Mouse (Mus musculus): ENCODE results near the gene Gm3336. TPM values are rescaled to one million over a fixed set of nuclear protein-coding genes. Genes with fewer than 3 reads are reported as not detected.

The Gm3336 gene
- total RNA-seq, 2 experiments from 2014 or later = not detected

Other genes starting within 250 kb of the Gm3336 start
- 8.4 and 9.5 TPM in 2 replicates for gene Klhl26, start 241.6 kb upstream of the Gm3336 start, total RNA-seq (2014; fragmentation: Nextera tagmentation)
- gene Klhl26, start 241.6 kb upstream of the Gm3336 start, total RNA-seq (2017) = 6.0 and 8.2 TPM in 2 replicates
- gene Tmem59l, start 231.2 kb upstream of the Gm3336 start, total RNA-seq (2014; fragmentation: Nextera tagmentation) = not detected in 2 replicates
- not detected in 2 replicates for gene Tmem59l, start 231.2 kb upstream of the Gm3336 start, total RNA-seq (2017)
- gene Crlf1, start 225.4 kb upstream of the Gm3336 start, total RNA-seq (2014; fragmentation: Nextera tagmentation) = 0.30 and 2.3 TPM in 2 replicates
- not detected in 2 replicates for gene Crlf1, start 225.4 kb upstream of the Gm3336 start, total RNA-seq (2017)
- 53.5 and 57.0 TPM in 2 replicates for gene Rex1bd, start 211.8 kb upstream of the Gm3336 start, total RNA-seq (2014; fragmentation: Nextera tagmentation)
- gene Rex1bd, start 211.8 kb upstream of the Gm3336 start, total RNA-seq (2017) = 25.8 and 48.7 TPM in 2 replicates
- 2,751 and 3,393 TPM in 2 replicates for gene Uba52, start 207.7 kb upstream of the Gm3336 start, total RNA-seq (2014; fragmentation: Nextera tagmentation)
- 4,463 and 5,230 TPM in 2 replicates for gene Uba52, start 207.7 kb upstream of the Gm3336 start, total RNA-seq (2017)
- 140 and 265 TPM in 2 replicates for gene Fkbp8, start 190.8 kb upstream of the Gm3336 start, total RNA-seq (2014; fragmentation: Nextera tagmentation)
- gene Fkbp8, start 190.8 kb upstream of the Gm3336 start, total RNA-seq (2017) = 172 and 176 TPM in 2 replicates
- 78.1 and 81.8 TPM in 2 replicates for gene Kxd1, start 190.6 kb upstream of the Gm3336 start, total RNA-seq (2014; fragmentation: Nextera tagmentation)
- 65.5 and 93.7 TPM in 2 replicates for gene Kxd1, start 190.6 kb upstream of the Gm3336 start, total RNA-seq (2017)
- 14.7 and 22.0 TPM in 2 replicates for gene Ell, start 179.1 kb upstream of the Gm3336 start, total RNA-seq (2014; fragmentation: Nextera tagmentation)
- gene Ell, start 179.1 kb upstream of the Gm3336 start, total RNA-seq (2017) = 7.9 and 10.7 TPM in 2 replicates
- gene Isyna1, start 124.2 kb upstream of the Gm3336 start, total RNA-seq (2014; fragmentation: Nextera tagmentation) = 74.1 and 91.0 TPM in 2 replicates
- 36.5 and 51.5 TPM in 2 replicates for gene Isyna1, start 124.2 kb upstream of the Gm3336 start, total RNA-seq (2017)
- gene Ssbp4, start 109.7 kb upstream of the Gm3336 start, total RNA-seq (2014; fragmentation: Nextera tagmentation) = 39.7 and 83.5 TPM in 2 replicates
- gene Ssbp4, start 109.7 kb upstream of the Gm3336 start, total RNA-seq (2017) = 77.5 and 98.5 TPM in 2 replicates
- gene Lrrc25, start 102.4 kb upstream of the Gm3336 start, total RNA-seq (2014; fragmentation: Nextera tagmentation) = 0.37 and 0.69 TPM in 2 replicates
- gene Lrrc25, start 102.4 kb upstream of the Gm3336 start, total RNA-seq (2017) = 0.15 and 0.61 TPM in 2 replicates
- gene Gdf15, start 86.1 kb upstream of the Gm3336 start, total RNA-seq (2014; fragmentation: Nextera tagmentation) = not detected in 2 replicates
- not detected in 2 replicates for gene Gdf15, start 86.1 kb upstream of the Gm3336 start, total RNA-seq (2017)
- gene Pgpep1, start 58.2 kb upstream of the Gm3336 start, total RNA-seq (2014; fragmentation: Nextera tagmentation) = 6.3 and 8.8 TPM in 2 replicates
- gene Pgpep1, start 58.2 kb upstream of the Gm3336 start, total RNA-seq (2017) = 4.6 and 5.1 TPM in 2 replicates
- 286 and 287 TPM in 2 replicates for gene Lsm4, start 45.3 kb upstream of the Gm3336 start, total RNA-seq (2014; fragmentation: Nextera tagmentation)
- gene Lsm4, start 45.3 kb upstream of the Gm3336 start, total RNA-seq (2017) = 240 and 290 TPM in 2 replicates
- gene Jund, start 19.6 kb upstream of the Gm3336 start, total RNA-seq (2014; fragmentation: Nextera tagmentation) = 18.8 and 34.4 TPM in 2 replicates
- gene Jund, start 19.6 kb upstream of the Gm3336 start, total RNA-seq (2017) = 44.8 and 48.7 TPM in 2 replicates
- not detected in 2 replicates for gene Iqcn, start 15.1 kb upstream of the Gm3336 start, total RNA-seq (2014; fragmentation: Nextera tagmentation)
- not detected in 2 replicates for gene Iqcn, start 15.1 kb upstream of the Gm3336 start, total RNA-seq (2017)
- gene Pde4c, start 5.2 kb downstream of the Gm3336 start, total RNA-seq (2014; fragmentation: Nextera tagmentation) = 0.28 TPM in 1 of 2 replicates, not detected in the other
- not detected in 2 replicates for gene Pde4c, start 5.2 kb downstream of the Gm3336 start, total RNA-seq (2017)
- 1.8 and 7.0 TPM in 2 replicates for gene Rab3a, start 36.1 kb downstream of the Gm3336 start, total RNA-seq (2014; fragmentation: Nextera tagmentation)
- 1.2 and 2.8 TPM in 2 replicates for gene Rab3a, start 36.1 kb downstream of the Gm3336 start, total RNA-seq (2017)
- 58.3 and 111 TPM in 2 replicates for gene Mpv17l2, start 42.4 kb downstream of the Gm3336 start, total RNA-seq (2014; fragmentation: Nextera tagmentation)
- 4.3 and 17.6 TPM in 2 replicates for gene Mpv17l2, start 42.4 kb downstream of the Gm3336 start, total RNA-seq (2017)
- gene Pik3r2, start 58.2 kb downstream of the Gm3336 start, total RNA-seq (2014; fragmentation: Nextera tagmentation) = 30.7 and 51.4 TPM in 2 replicates
- 29.2 and 33.9 TPM in 2 replicates for gene Pik3r2, start 58.2 kb downstream of the Gm3336 start, total RNA-seq (2017)
- gene Mast3, start 86.5 kb downstream of the Gm3336 start, total RNA-seq (2014; fragmentation: Nextera tagmentation) = 44.0 and 54.3 TPM in 2 replicates
- gene Mast3, start 86.5 kb downstream of the Gm3336 start, total RNA-seq (2017) = 6.2 and 7.3 TPM in 2 replicates
- 0.31 and 0.79 TPM in 2 replicates for gene Il12rb1, start 89.9 kb downstream of the Gm3336 start, total RNA-seq (2014; fragmentation: Nextera tagmentation)
- 1.6 and 2.0 TPM in 2 replicates for gene Il12rb1, start 89.9 kb downstream of the Gm3336 start, total RNA-seq (2017)
- 27.6 and 29.1 TPM in 2 replicates for gene Arrdc2, start 121.2 kb downstream of the Gm3336 start, total RNA-seq (2014; fragmentation: Nextera tagmentation)
- 8.0 and 11.8 TPM in 2 replicates for gene Arrdc2, start 121.2 kb downstream of the Gm3336 start, total RNA-seq (2017)
- gene Kcnn1, start 144.7 kb downstream of the Gm3336 start, total RNA-seq (2014; fragmentation: Nextera tagmentation) = 0.32 TPM in 1 of 2 replicates, not detected in the other
- gene Kcnn1, start 144.7 kb downstream of the Gm3336 start, total RNA-seq (2017) = 2.9 TPM in 1 of 2 replicates, not detected in the other
- gene Ccdc124, start 155.4 kb downstream of the Gm3336 start, total RNA-seq (2014; fragmentation: Nextera tagmentation) = 28.5 and 47.9 TPM in 2 replicates
- gene Ccdc124, start 155.4 kb downstream of the Gm3336 start, total RNA-seq (2017) = 30.8 and 51.1 TPM in 2 replicates
- 0.59 TPM in 1 of 2 replicates, not detected in the other for gene Slc5a5, start 174.2 kb downstream of the Gm3336 start, total RNA-seq (2014; fragmentation: Nextera tagmentation)
- not detected in 2 replicates for gene Slc5a5, start 174.2 kb downstream of the Gm3336 start, total RNA-seq (2017)
- 6,537 and 6,664 TPM in 2 replicates for gene Rpl18a, start 178.9 kb downstream of the Gm3336 start, total RNA-seq (2014; fragmentation: Nextera tagmentation)
- 1,763 and 2,438 TPM in 2 replicates for gene Rpl18a, start 178.9 kb downstream of the Gm3336 start, total RNA-seq (2017)
- gene Map1s, start 187.4 kb downstream of the Gm3336 start, total RNA-seq (2014; fragmentation: Nextera tagmentation) = 20.5 and 27.9 TPM in 2 replicates
- gene Map1s, start 187.4 kb downstream of the Gm3336 start, total RNA-seq (2017) = 9.8 and 11.9 TPM in 2 replicates

Data from megakaryocyte-erythroid progenitor cell, adult 5-6 weeks (primary cell).